Mouse (Mus musculus) bone marrow macrophage, adult 2 months (primary cell): ENCODE data around the gene Il2.

Experiments used
- CTCF ChIP-seq: IDR thresholded peaks from 2 replicates; pipeline ENCODE4 v1.5.1; 2012; ENCODE audit warnings: low read depth, mild to moderate bottlenecking, low read length, moderate library complexity
- POLR2A ChIP-seq: IDR thresholded peaks from 2 replicates; pipeline ENCODE4 v1.6.1; 2012; ENCODE audit warnings: mild to moderate bottlenecking, low read depth, low read length, borderline replicate concordance

- TF ChIP-seq POLR2A (no peak), CTCF (no peak)
Measured at GRCm38 (mm10) chr3:37173285-37173684, 47.5 kb upstream of the Il2 start.
